Mouse (Mus musculus): ENCODE results near the gene Hps4.

- TF ChIP-seq CTCF (IDR thresholded peaks at IDR 0.05; ENCODE audit: low read depth) = no peak
- TF ChIP-seq EP300 (IDR thresholded peaks at IDR 0.05; ENCODE audit: low read depth) = no peak
Observed at GRCm38 (mm10) chr5:112323246-112323645, 19.6 kb upstream of the Hps4 start.
